Mouse (Mus musculus) kidney, adult 10 weeks (tissue): ENCODE measurements around the gene Zfp1. TPM values are rescaled to one million over a fixed set of nuclear protein-coding genes. Genes with fewer than 3 reads are reported as not detected.

Experiments used
- polyA plus RNA-seq: library from polyadenylated mRNA; stranded (reverse); fragments of 350-450 nt; fragmentation: Illumina TruSeq; extraction: RNeasy Lipid Tissue Mini Kit (QIAGEN cat#74804); gene quantifications from one replicate; pipeline ENCODE4 v1.2.3, GENCODE M21; 2014; ENCODE audit warnings: low read depth, low replicate concordance

Zfp1 gene
- 7.8 TPM for polyA plus RNA-seq

GRCm38 (mm10) chr8:111643264-111644141 is at the start of gene Zfp1:
Gene Zfp1, plus strand, starts transcription at chr8:111643401.

GRCm38 (mm10) chr8:111630105-111630521 is 13.1 kb upstream of the Zfp1 start, which contains the start of gene Ldhd:
Gene Ldhd, minus strand, starts transcription at chr8:111630374.

DNA sequence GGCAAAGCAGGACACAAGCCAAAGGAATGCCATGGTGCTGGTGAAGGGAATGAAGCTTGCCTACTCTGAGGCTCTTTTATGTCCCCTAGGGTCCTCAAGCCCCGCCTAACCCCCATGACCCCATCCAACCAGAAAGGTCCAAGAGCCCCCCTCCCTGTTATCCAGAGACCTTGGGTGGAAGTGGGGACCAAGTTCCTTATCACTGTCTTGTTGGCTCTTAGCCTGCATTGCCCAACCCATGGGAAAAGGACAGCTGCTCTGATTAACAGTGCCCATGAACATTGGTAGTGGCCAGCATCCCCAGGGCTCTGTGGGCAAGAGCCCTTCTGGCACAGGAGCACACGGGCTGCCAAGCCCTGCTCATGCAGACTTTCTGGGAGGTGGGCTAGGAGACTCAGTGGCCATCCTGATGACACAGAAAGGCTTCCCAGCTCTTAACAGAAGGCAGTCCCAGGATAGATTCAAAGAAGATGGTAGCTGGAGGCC is 47.8 kb downstream of the Zfp1 start, which contains the start of gene Ctrb1:
Gene Ctrb1, minus strand, starts transcription at position 51 of the 486 bp plus-strand sequence.

Other genes with a start within 250 kb of the Zfp1 start
- 7.1 TPM for gene Fa2h, start 249.6 kb upstream of the Zfp1 start, polyA plus RNA-seq
- 5.4 TPM for gene Wdr59, start 121.3 kb upstream of the Zfp1 start, polyA plus RNA-seq
- gene Znrf1, start 107.3 kb upstream of the Zfp1 start, polyA plus RNA-seq = 4.6 TPM
- gene Ldhd, start 13.0 kb upstream of the Zfp1 start, polyA plus RNA-seq = 34.9 TPM
- not detected for gene Ctrb1, start 47.6 kb downstream of the Zfp1 start, polyA plus RNA-seq
- gene Bcar1, start 100.4 kb downstream of the Zfp1 start, polyA plus RNA-seq = 0.40 TPM
- 158 TPM for gene Cfdp1, start 210.9 kb downstream of the Zfp1 start, polyA plus RNA-seq
- 23.0 TPM for gene Tmem170, start 233.3 kb downstream of the Zfp1 start, polyA plus RNA-seq